ENCODE assay signal across 29 mouse cellular contexts in genomic region chr14:56103452-56103851, GRCm38 (mm10). TPM values are rescaled to one million over a fixed set of nuclear protein-coding genes. Genes with fewer than 3 reads are reported as not detected.
DNase-seq lines count a peak whose midpoint lies in the region; ATAC-seq and TF ChIP-seq lines count a peak whose summit lies in the region.
"Had no signal": no experiment of that assay in that cellular context is flagged by ENCODE, and none has a peak within 500 bp of the region (broad histone marks: within the 10 kb centered on the region; RNA-seq: fewer than 3 reads in every experiment).

No protein-coding gene starts in this region.

- peak; percentile 74 for ATAC-seq in forebrain, embryonic 16.5 days
- ATAC-seq in forebrain, embryonic 11.5 days (replicated peaks; ENCODE audit: low FRiP score): no peak
- no peak for ATAC-seq in midbrain, embryonic 14.5 days (ENCODE audit: low FRiP score, low TSS enrichment)
- no peak for ATAC-seq in midbrain, embryonic 11.5 days (ENCODE audit: low FRiP score)
- ATAC-seq: hindbrain, embryonic 16.5 days; intestine, embryonic 15.5 days; Patski had no signal

- no peaks in the 10 kb centered on the region for H3K9me3 ChIP-seq in forebrain, embryonic 16.5 days (ENCODE audit: control insufficient read depth, low read length)
- H3K9me3 ChIP-seq in forebrain, embryonic 11.5 days (ENCODE audit: control insufficient read depth, low read length): no peaks in the 10 kb centered on the region
- H3K9me3 ChIP-seq in midbrain, embryonic 14.5 days (ENCODE audit: control insufficient read depth, low read length): no peaks in the 10 kb centered on the region
- no peaks in the 10 kb centered on the region for H3K9me3 ChIP-seq in midbrain, embryonic 11.5 days (ENCODE audit: control insufficient read depth, low read length)
- H3K9me3 ChIP-seq: heart, embryonic 12.5 days; heart, embryonic 15.5 days; hindbrain, embryonic 10.5 days; hindbrain, embryonic 13.5 days; intestine, embryonic 15.5 days had no signal

- 35% methylated on average over 3 of the region's 3 CpGs for WGBS in forebrain, embryonic 16.5 days
- 73% methylated on average over 3 of the region's 3 CpGs for WGBS in forebrain, embryonic 11.5 days
- WGBS in midbrain, embryonic 14.5 days: 64% methylated on average over 3 of the region's 3 CpGs
- WGBS in midbrain, embryonic 11.5 days: 78% methylated on average over 3 of the region's 3 CpGs

- TF ChIP-seq POLR2A in brain, embryonic 14.5 days (IDR thresholded peaks at IDR 0.05; ENCODE audit: borderline replicate concordance, extremely low read depth, insufficient read depth, insufficient read length, poor library complexity, severe bottlenecking): no peak

- no peak overlapping the region for H3K27ac ChIP-seq in forebrain, embryonic 16.5 days (ENCODE audit: low read length)
- no peak overlapping the region for H3K27ac ChIP-seq in forebrain, embryonic 11.5 days (ENCODE audit: low read depth, low read length)
- no peak overlapping the region for H3K27ac ChIP-seq in midbrain, embryonic 14.5 days (replicated peaks; ENCODE audit: low read depth, low read length)
- H3K27ac ChIP-seq in midbrain, embryonic 11.5 days (ENCODE audit: low read depth, low read length): no peak overlapping the region
- H3K27ac ChIP-seq: heart, embryonic 15.5 days; hindbrain, embryonic 10.5 days; hindbrain, embryonic 13.5 days; intestine, embryonic 15.5 days had no signal

- no peaks in the 10 kb centered on the region for H3K36me3 ChIP-seq in forebrain, embryonic 16.5 days (ENCODE audit: control insufficient read depth, insufficient read depth)
- H3K36me3 ChIP-seq in forebrain, embryonic 11.5 days (ENCODE audit: control insufficient read depth, insufficient read depth, low read length): no peaks in the 10 kb centered on the region
- H3K36me3 ChIP-seq in midbrain, embryonic 14.5 days (ENCODE audit: control insufficient read depth, insufficient read depth, low read length): no peaks in the 10 kb centered on the region
- no peaks in the 10 kb centered on the region for H3K36me3 ChIP-seq in midbrain, embryonic 11.5 days (ENCODE audit: control insufficient read depth, insufficient read depth, low read length)
- H3K36me3 ChIP-seq: heart, embryonic 12.5 days; heart, embryonic 15.5 days; hindbrain, embryonic 10.5 days; hindbrain, embryonic 13.5 days; intestine, embryonic 15.5 days had no signal

- no peak for TF ChIP-seq CTCF in brain, embryonic 14.5 days (IDR thresholded peaks at IDR 0.05; ENCODE audit: borderline replicate concordance, extremely low read depth, insufficient read depth, insufficient read length)

- no peak overlapping the region for H3K4me2 ChIP-seq in forebrain, embryonic 16.5 days (ENCODE audit: low read length)
- H3K4me2 ChIP-seq in forebrain, embryonic 11.5 days (ENCODE audit: low read depth, low read length, severe bottlenecking): no peak overlapping the region
- H3K4me2 ChIP-seq in midbrain, embryonic 14.5 days (ENCODE audit: low read length): no peak overlapping the region
- no peak overlapping the region for H3K4me2 ChIP-seq in midbrain, embryonic 11.5 days
- H3K4me2 ChIP-seq: heart, embryonic 12.5 days; heart, embryonic 15.5 days; hindbrain, embryonic 13.5 days; intestine, embryonic 15.5 days had no signal

- H3K27me3 ChIP-seq in forebrain, embryonic 16.5 days (replicated peaks; ENCODE audit: control insufficient read depth, insufficient read depth, low read length): no peaks in the 10 kb centered on the region
- H3K27me3 ChIP-seq in forebrain, embryonic 11.5 days (ENCODE audit: control insufficient read depth, insufficient read depth, low read length): no peaks in the 10 kb centered on the region
- no peaks in the 10 kb centered on the region for H3K27me3 ChIP-seq in midbrain, embryonic 14.5 days (ENCODE audit: control insufficient read depth, insufficient read depth, low read length)
- H3K27me3 ChIP-seq in midbrain, embryonic 11.5 days (ENCODE audit: control insufficient read depth, insufficient read depth, low read length): no peaks in the 10 kb centered on the region
- H3K27me3 ChIP-seq: heart, embryonic 12.5 days; heart, embryonic 15.5 days; hindbrain, embryonic 13.5 days; intestine, embryonic 15.5 days; Patski had no signal

- H3K4me3 ChIP-seq in forebrain, embryonic 16.5 days (replicated peaks; ENCODE audit: low read length): no peak overlapping the region
- no peak overlapping the region for H3K4me3 ChIP-seq in forebrain, embryonic 11.5 days (ENCODE audit: low read depth, low read length)
- no peak overlapping the region for H3K4me3 ChIP-seq in midbrain, embryonic 14.5 days (replicated peaks; ENCODE audit: low read depth, low read length)
- H3K4me3 ChIP-seq in midbrain, embryonic 11.5 days (ENCODE audit: low read depth, low read length): no peak overlapping the region
- H3K4me3 ChIP-seq: heart, embryonic 12.5 days; heart, embryonic 15.5 days; hindbrain, embryonic 10.5 days; hindbrain, embryonic 13.5 days; intestine, embryonic 15.5 days had no signal

- H3K4me1 ChIP-seq in forebrain, embryonic 16.5 days (replicated peaks; ENCODE audit: control insufficient read depth, insufficient read depth, low read length): no peaks in the 10 kb centered on the region
- no peaks in the 10 kb centered on the region for H3K4me1 ChIP-seq in forebrain, embryonic 11.5 days (replicated peaks; ENCODE audit: control insufficient read depth, insufficient read depth, low read length)
- no peaks in the 10 kb centered on the region for H3K4me1 ChIP-seq in midbrain, embryonic 14.5 days (ENCODE audit: control insufficient read depth, insufficient read depth, low read length)
- no peaks in the 10 kb centered on the region for H3K4me1 ChIP-seq in midbrain, embryonic 11.5 days (ENCODE audit: control insufficient read depth, insufficient read depth, low read length)
- H3K4me1 ChIP-seq: heart, embryonic 12.5 days; heart, embryonic 15.5 days; hindbrain, embryonic 10.5 days; hindbrain, embryonic 13.5 days; intestine, embryonic 15.5 days had no signal

- H3K9ac ChIP-seq in forebrain, embryonic 16.5 days (replicated peaks; ENCODE audit: low read depth, low read length): no peak overlapping the region
- no peak overlapping the region for H3K9ac ChIP-seq in forebrain, embryonic 11.5 days (ENCODE audit: low read length)
- H3K9ac ChIP-seq in midbrain, embryonic 14.5 days (replicated peaks; ENCODE audit: low read length): no peak overlapping the region
- no peak overlapping the region for H3K9ac ChIP-seq in midbrain, embryonic 11.5 days (ENCODE audit: low read length)
- H3K9ac ChIP-seq: heart, embryonic 12.5 days; heart, embryonic 15.5 days; hindbrain, embryonic 13.5 days; intestine, embryonic 15.5 days had no signal

- no peak for DNase-seq in forebrain, embryonic 11.5 days (ENCODE audit: low spot score)
- DNase-seq in midbrain, embryonic 14.5 days: peak; percentile 3
- DNase-seq in midbrain, embryonic 11.5 days (ENCODE audit: low spot score, missing footprints): no peak
- DNase-seq in brain, embryonic 14.5 days (ENCODE audit: low read depth): peak; percentile 45
- no peak for DNase-seq in adrenal gland, postnatal 36 days
- DNase-seq: adrenal gland, postnatal 10 days; cerebellum, adult 18-20 months; cerebellum, adult 9-10 months; cerebellum, postnatal 14 days; gastrocnemius, postnatal 25 days; heart, adult 18-20 months; heart, postnatal 10 days; heart, postnatal 36 days; kidney, adult 11 months had no signal

RNA-seq across cellular contexts. Expression of gene Ctsg, which starts 1.1 kb away (rescaled TPM):
- not detected in 2 replicates for polyA plus RNA-seq in forebrain, embryonic 16.5 days (2015; fragmentation: Nextera tagmentation; extraction: Ambion mirVana)
- polyA plus RNA-seq in forebrain, embryonic 11.5 days (2014; fragmentation: Nextera tagmentation; extraction: Ambion mirVana): not detected in 2 replicates
- polyA plus RNA-seq in midbrain, embryonic 14.5 days (2014; fragmentation: Nextera tagmentation; extraction: Ambion mirVana): not detected in 2 replicates
- not detected in 2 replicates for polyA plus RNA-seq in midbrain, embryonic 11.5 days (2014; fragmentation: Nextera tagmentation; extraction: Ambion mirVana)
- 0.08 and 0.25 TPM in 2 replicates for polyA plus RNA-seq in brain, embryonic 14.5 days (2012; rRNA removed)
- not detected for total RNA-seq in adrenal gland, postnatal 36 days (2021)
- total RNA-seq: adrenal gland, adult 18-20 months; ES-E14; gastrocnemius, adult 8-10 months; gastrocnemius, postnatal 25 days; heart, adult 18-20 months; heart, postnatal 10 days; heart, postnatal 36 days had no signal
- polyA plus RNA-seq: embryonic facial prominence, embryonic 11.5 days; hindbrain, embryonic 10.5 days; hindbrain, embryonic 13.5 days; intestine, embryonic 15.5 days; Patski had no signal

RNA-seq across cellular contexts. Expression of gene Gzme, which starts 17.0 kb away (rescaled TPM):
- polyA plus RNA-seq in forebrain, embryonic 16.5 days (2015; fragmentation: Nextera tagmentation; extraction: Ambion mirVana): not detected in 2 replicates
- polyA plus RNA-seq in forebrain, embryonic 11.5 days (2014; fragmentation: Nextera tagmentation; extraction: Ambion mirVana): not detected in 2 replicates
- not detected in 2 replicates for polyA plus RNA-seq in midbrain, embryonic 14.5 days (2014; fragmentation: Nextera tagmentation; extraction: Ambion mirVana)
- polyA plus RNA-seq in midbrain, embryonic 11.5 days (2014; fragmentation: Nextera tagmentation; extraction: Ambion mirVana): not detected in 2 replicates
- polyA plus RNA-seq in brain, embryonic 14.5 days (2012; rRNA removed): 0.10 TPM in 1 of 2 replicates, not detected in the other
- not detected for total RNA-seq in adrenal gland, postnatal 36 days (2021)
- total RNA-seq: adrenal gland, adult 18-20 months; adrenal gland, postnatal 10 days; adrenal gland, postnatal 4 days; gastrocnemius, adult 8-10 months; gastrocnemius, postnatal 25 days; heart, adult 18-20 months; heart, postnatal 10 days; heart, postnatal 36 days had no signal
- polyA plus RNA-seq: embryonic facial prominence, embryonic 11.5 days; gonadal fat pad, adult 2 months; heart, embryonic 12.5 days; heart, embryonic 15.5 days; hindbrain, embryonic 10.5 days; hindbrain, embryonic 13.5 days; hindbrain, embryonic 16.5 days; intestine, embryonic 15.5 days had no signal

RNA-seq across cellular contexts. Expression of gene Mcpt8, which starts 18.4 kb away (rescaled TPM):
- polyA plus RNA-seq in forebrain, embryonic 16.5 days (2015; fragmentation: Nextera tagmentation; extraction: Ambion mirVana): not detected in 2 replicates
- not detected in 2 replicates for polyA plus RNA-seq in forebrain, embryonic 11.5 days (2014; fragmentation: Nextera tagmentation; extraction: Ambion mirVana)
- not detected in 2 replicates for polyA plus RNA-seq in midbrain, embryonic 14.5 days (2014; fragmentation: Nextera tagmentation; extraction: Ambion mirVana)
- polyA plus RNA-seq in midbrain, embryonic 11.5 days (2014; fragmentation: Nextera tagmentation; extraction: Ambion mirVana): not detected in 2 replicates
- 0.08 TPM in 1 of 2 replicates, not detected in the other for polyA plus RNA-seq in brain, embryonic 14.5 days (2012; rRNA removed)
- total RNA-seq in adrenal gland, postnatal 36 days (2021): not detected
- total RNA-seq: adrenal gland, adult 18-20 months; gastrocnemius, adult 8-10 months; gastrocnemius, postnatal 25 days; heart, adult 18-20 months; heart, postnatal 10 days; heart, postnatal 36 days had no signal
- polyA plus RNA-seq: embryonic facial prominence, embryonic 11.5 days; gonadal fat pad, adult 2 months; heart, embryonic 12.5 days; hindbrain, embryonic 10.5 days; hindbrain, embryonic 13.5 days; hindbrain, embryonic 16.5 days had no signal

RNA-seq across cellular contexts. Expression of gene Gzmd, which starts 29.0 kb away (rescaled TPM):
- not detected in 2 replicates for polyA plus RNA-seq in forebrain, embryonic 16.5 days (2015; fragmentation: Nextera tagmentation; extraction: Ambion mirVana)
- not detected in 2 replicates for polyA plus RNA-seq in forebrain, embryonic 11.5 days (2014; fragmentation: Nextera tagmentation; extraction: Ambion mirVana)
- polyA plus RNA-seq in midbrain, embryonic 14.5 days (2014; fragmentation: Nextera tagmentation; extraction: Ambion mirVana): not detected in 2 replicates
- not detected in 2 replicates for polyA plus RNA-seq in midbrain, embryonic 11.5 days (2014; fragmentation: Nextera tagmentation; extraction: Ambion mirVana)
- polyA plus RNA-seq in brain, embryonic 14.5 days (2012; rRNA removed): not detected in 2 replicates
- not detected for total RNA-seq in adrenal gland, postnatal 36 days (2021)
- total RNA-seq: adrenal gland, adult 18-20 months; adrenal gland, postnatal 10 days; adrenal gland, postnatal 4 days; gastrocnemius, adult 8-10 months; gastrocnemius, postnatal 25 days; heart, adult 18-20 months; heart, postnatal 10 days; heart, postnatal 36 days had no signal
- polyA plus RNA-seq: embryonic facial prominence, embryonic 11.5 days; embryonic facial prominence, embryonic 14.5 days; gonadal fat pad, adult 2 months; heart, embryonic 12.5 days; heart, embryonic 15.5 days; hindbrain, embryonic 10.5 days; hindbrain, embryonic 13.5 days; hindbrain, embryonic 16.5 days; intestine, embryonic 15.5 days had no signal

RNA-seq across cellular contexts. Expression of gene Mcpt4, which starts 41.3 kb away (rescaled TPM):
- polyA plus RNA-seq in forebrain, embryonic 16.5 days (2015; fragmentation: Nextera tagmentation; extraction: Ambion mirVana): not detected in 2 replicates
- not detected in 2 replicates for polyA plus RNA-seq in forebrain, embryonic 11.5 days (2014; fragmentation: Nextera tagmentation; extraction: Ambion mirVana)
- not detected in 2 replicates for polyA plus RNA-seq in midbrain, embryonic 14.5 days (2014; fragmentation: Nextera tagmentation; extraction: Ambion mirVana)
- not detected in 2 replicates for polyA plus RNA-seq in midbrain, embryonic 11.5 days (2014; fragmentation: Nextera tagmentation; extraction: Ambion mirVana)
- polyA plus RNA-seq in brain, embryonic 14.5 days (2012; rRNA removed): 0.18 and 0.22 TPM in 2 replicates
- 1 to 10 TPM; 2.2 to 2.8 TPM for total RNA-seq in adrenal gland, postnatal 36 days (2021)
- total RNA-seq: ES-E14 had no signal
- polyA plus RNA-seq: embryonic facial prominence, embryonic 11.5 days; hindbrain, embryonic 10.5 days; hindbrain, embryonic 13.5 days; hindbrain, embryonic 16.5 days; Patski had no signal

Comparison
In these comparisons a context has a peak if more than half of its experiments do, and no peak if none do; other contexts are left out.
1. DNase-seq: peak in midbrain, embryonic 14.5 days (single experiment) and brain, embryonic 14.5 days (single experiment); none in forebrain, embryonic 11.5 days (single experiment), midbrain, embryonic 11.5 days (single experiment) and adrenal gland, postnatal 36 days (0 of 2).